Mouse (Mus musculus) liver, adult 2 months (tissue): Measurements from ENCODE around the gene Nudt1.

Experiments
- CTCF ChIP-seq: fragments of 200-500 bp; IDR thresholded peaks from 2 replicates; pipeline ENCODE4 v1.5.1; 2011; ENCODE audit warnings: low read depth, low read length, control low read depth
- POLR2A ChIP-seq: fragments of 200-500 bp; IDR thresholded peaks from 2 replicates; pipeline ENCODE4 v1.6.1; 2011; ENCODE audit warnings: low read length, control low read depth; ENCODE audit not compliant: insufficient read depth; ENCODE audit errors: extremely low read depth

- TF ChIP-seq POLR2A (no peak), CTCF (no peak)
These were observed 13.9 kb upstream of the Nudt1 start for GRCm38 (mm10) chr5:140307602-140308001.
